Mouse (Mus musculus): ENCODE measurements at regions not wholly inside any gene's neighbourhood (a gene's known extent, or its start where the extent isn't known, plus 50 kb on each side); places are given as distances from the start of the nearest gene placed in this dataset.

- no peaks in the 10 kb centered on the region for H3K27me3 ChIP-seq (ENCODE audit: control insufficient read depth in 1 of 2, insufficient read depth in 2 of 2, low read length in 2 of 2)
- H3K27ac ChIP-seq (ENCODE audit: control insufficient read depth, low read depth, low read length), result no peak overlapping the region
- H3K36me3 ChIP-seq (ENCODE audit: control insufficient read depth in 1 of 2, insufficient read depth in 2 of 2, low read length in 2 of 2), result no peaks in the 10 kb centered on the region
- no peak overlapping the region for H3K4me3 ChIP-seq (ENCODE audit: control insufficient read depth in 1 of 2, insufficient read depth in 1 of 2, low read depth in 2 of 2, low read length in 2 of 2)
- H3K79me2 ChIP-seq (ENCODE audit: control insufficient read depth, insufficient read depth, low read length, poor library complexity), result no peaks in the 10 kb centered on the region
- DNase-seq (ENCODE audit: low read depth, low spot score), result no peak
- TF ChIP-seq ELF1 (IDR thresholded peaks at IDR 0.05; ENCODE audit: low read depth, low read length) (no peak), GABPA (IDR thresholded peaks at IDR 0.05; ENCODE audit: low read depth, low read length) (no peak), USF1 (IDR thresholded peaks at IDR 0.05; ENCODE audit: low read depth, low read length) (no peak), MAFK (IDR thresholded peaks at IDR 0.05; ENCODE audit: borderline replicate concordance, low read depth, low read length) (no peak), MAZ (IDR thresholded peaks at IDR 0.05; ENCODE audit: low read depth, low read length) (no peak), POLR2A (IDR thresholded peaks at IDR 0.05; ENCODE audit: control insufficient read depth in 1 of 2, insufficient read depth in 1 of 2, low read depth in 1 of 2, low read length in 2 of 2, poor library complexity in 1 of 2) (no peak), POLR2AphosphoS5 (IDR thresholded peaks at IDR 0.05; ENCODE audit: borderline replicate concordance, low read depth, low read length) (no peak)
- no peaks in the 10 kb centered on the region for H3K4me1 ChIP-seq (ENCODE audit: control insufficient read depth in 1 of 2, insufficient read depth in 2 of 2, low read length in 2 of 2)
- H3K9me3 ChIP-seq (replicated peaks; ENCODE audit: insufficient read depth, low read length), result no peaks in the 10 kb centered on the region
- H3K9ac ChIP-seq (ENCODE audit: control insufficient read depth, low read depth, low read length, poor library complexity, severe bottlenecking), result no peak overlapping the region
Measured at GRCm38 (mm10) chr5:28799464-28799863, 332.4 kb upstream of the Shh start.

- H3K9ac ChIP-seq (ENCODE audit: control insufficient read depth, low read depth, low read length, poor library complexity, severe bottlenecking), result no peak overlapping the region
- H3K36me3 ChIP-seq (ENCODE audit: control insufficient read depth in 1 of 2, insufficient read depth in 2 of 2, low read length in 2 of 2), result no peaks in the 10 kb centered on the region
- H3K9me3 ChIP-seq (replicated peaks; ENCODE audit: insufficient read depth, low read length), result no peaks in the 10 kb centered on the region
- H3K27me3 ChIP-seq (ENCODE audit: control insufficient read depth in 1 of 2, insufficient read depth in 2 of 2, low read length in 2 of 2), result no peaks in the 10 kb centered on the region
- H3K4me1 ChIP-seq (ENCODE audit: control insufficient read depth in 1 of 2, insufficient read depth in 2 of 2, low read length in 2 of 2), result no peaks in the 10 kb centered on the region
- no peak for DNase-seq (ENCODE audit: low read depth, low spot score)
- no peaks in the 10 kb centered on the region for H3K79me2 ChIP-seq (ENCODE audit: control insufficient read depth, insufficient read depth, low read length, poor library complexity)
- H3K4me3 ChIP-seq (ENCODE audit: control insufficient read depth in 1 of 2, insufficient read depth in 1 of 2, low read depth in 2 of 2, low read length in 2 of 2), result no peak overlapping the region
- TF ChIP-seq CHD1 (IDR thresholded peaks at IDR 0.05; ENCODE audit: low read depth, low read length) (no peak), MAZ (IDR thresholded peaks at IDR 0.05; ENCODE audit: low read depth, low read length) (no peak), NRF1 (IDR thresholded peaks at IDR 0.05; ENCODE audit: insufficient read depth, low read depth, low read length, poor library complexity, severe bottlenecking) (no peak), ZKSCAN1 (IDR thresholded peaks at IDR 0.05; ENCODE audit: low read depth, low read length) (no peak), TAL1 (IDR thresholded peaks at IDR 0.05; ENCODE audit: low read length) (no peak), CHD2 (IDR thresholded peaks at IDR 0.05; ENCODE audit: low read length) (no peak), KAT2A (conservative IDR thresholded peaks at IDR 0.05; ENCODE audit: low read depth, low read length) (no peak), TCF12 (IDR thresholded peaks at IDR 0.05; ENCODE audit: low read depth, low read length) (no peak), E2F4 (IDR thresholded peaks at IDR 0.05; ENCODE audit: borderline replicate concordance, low read depth, low read length) (no peak), MYC (IDR thresholded peaks at IDR 0.05; ENCODE audit: low read depth, low read length) (no peak), GATA1 (IDR thresholded peaks at IDR 0.05; ENCODE audit: low read depth, low read length) (no peak), ETS1 (IDR thresholded peaks at IDR 0.05; ENCODE audit: low read depth, low read length) (no peak), CTCF (IDR thresholded peaks at IDR 0.05 in 2 of 3, conservative IDR thresholded peaks at IDR 0.05 in 1 of 3; ENCODE audit: control insufficient read depth in 1 of 3, insufficient read depth in 1 of 3, low read depth in 2 of 3, low read length in 3 of 3, poor library complexity in 1 of 3, severe bottlenecking in 1 of 3) (no peak), POLR2A (IDR thresholded peaks at IDR 0.05; ENCODE audit: control insufficient read depth in 1 of 2, insufficient read depth in 1 of 2, low read depth in 1 of 2, low read length in 2 of 2, poor library complexity in 1 of 2) (no peak), BHLHE40 (IDR thresholded peaks at IDR 0.05; ENCODE audit: borderline replicate concordance, low read depth, low read length) (no peak), ZMIZ1 (IDR thresholded peaks at IDR 0.05; ENCODE audit: low read depth, low read length) (no peak), UBTF (IDR thresholded peaks at IDR 0.05; ENCODE audit: borderline replicate concordance, insufficient read depth, low read depth, low read length) (no peak), RCOR1 (IDR thresholded peaks at IDR 0.05; ENCODE audit: low read depth, low read length) (no peak), TBP (IDR thresholded peaks at IDR 0.05; ENCODE audit: low read depth, low read length) (no peak), ZNF384 (IDR thresholded peaks at IDR 0.05; ENCODE audit: low read depth, low read length) (no peak)
- H3K27ac ChIP-seq (ENCODE audit: control insufficient read depth, low read depth, low read length), result no peak overlapping the region
Measured at GRCm38 (mm10) chr5:28798361-28798760, 331.3 kb upstream of the Shh start.

Measured in MEL (cell line).